Mouse (Mus musculus) embryonic facial prominence, embryonic 15.5 days (tissue): ENCODE measurements at regions not wholly inside any gene's neighbourhood (a gene's known extent, or its start where the extent isn't known, plus 50 kb on each side); places are given as distances from the start of the nearest gene placed in this dataset.

Source experiments
- ATAC-seq: fragments of 200-750 bp; cut with Nextera tagmentation; 2 replicates; pipeline ENCODE4 v1.8.0; 2017; ENCODE audit warnings: low read depth, moderate TSS enrichment; ENCODE audit not compliant: insufficient number of reproducible peaks, low FRiP score, low TSS enrichment
- H3K27ac ChIP-seq: fragments of 300-500 bp; sonication (generic); replicated peaks from 2 replicates; pipeline ENCODE4 v1.5.1; 2015; ENCODE audit warnings: mild to moderate bottlenecking, inconsistent platforms
- H3K27me3 ChIP-seq: fragments of 300-500 bp; sonication (generic); 2 replicates; pipeline ENCODE4 v1.6.1; 2015; ENCODE audit warnings: inconsistent platforms
- H3K36me3 ChIP-seq: fragments of 300-500 bp; sonication (generic); 2 replicates; pipeline ENCODE4 v1.6.1; 2015; ENCODE audit warnings: mild to moderate bottlenecking, inconsistent platforms
- H3K4me1 ChIP-seq: fragments of 300-500 bp; sonication (generic); 2 replicates; pipeline ENCODE4 v1.6.1; 2015; ENCODE audit warnings: inconsistent platforms
- H3K4me2 ChIP-seq: fragments of 300-500 bp; sonication (generic); replicated peaks from 2 replicates; pipeline ENCODE4 v1.6.1; 2015; ENCODE audit warnings: mild to moderate bottlenecking, inconsistent platforms
- H3K4me3 ChIP-seq: fragments of 300-500 bp; sonication (generic); replicated peaks from 2 replicates; pipeline ENCODE4 v1.5.1; 2015; ENCODE audit warnings: mild to moderate bottlenecking, inconsistent platforms
- H3K9ac ChIP-seq: fragments of 300-500 bp; sonication (generic); 2 replicates; pipeline ENCODE4 v1.6.1; 2015; ENCODE audit warnings: inconsistent platforms
- H3K9me3 ChIP-seq: fragments of 300-500 bp; sonication (generic); replicated peaks from 2 replicates; pipeline ENCODE4 v1.6.1; 2016; ENCODE audit warnings: inconsistent platforms
- WGBS: fragments of 180-500 bp; shearing (Covaris S2); methylation state at CpG from one replicate; pipeline ENCODE4 v1.1.7; 2015; 5-methylcytosine and 5-hydroxymethylcytosine counted together

DNA sequence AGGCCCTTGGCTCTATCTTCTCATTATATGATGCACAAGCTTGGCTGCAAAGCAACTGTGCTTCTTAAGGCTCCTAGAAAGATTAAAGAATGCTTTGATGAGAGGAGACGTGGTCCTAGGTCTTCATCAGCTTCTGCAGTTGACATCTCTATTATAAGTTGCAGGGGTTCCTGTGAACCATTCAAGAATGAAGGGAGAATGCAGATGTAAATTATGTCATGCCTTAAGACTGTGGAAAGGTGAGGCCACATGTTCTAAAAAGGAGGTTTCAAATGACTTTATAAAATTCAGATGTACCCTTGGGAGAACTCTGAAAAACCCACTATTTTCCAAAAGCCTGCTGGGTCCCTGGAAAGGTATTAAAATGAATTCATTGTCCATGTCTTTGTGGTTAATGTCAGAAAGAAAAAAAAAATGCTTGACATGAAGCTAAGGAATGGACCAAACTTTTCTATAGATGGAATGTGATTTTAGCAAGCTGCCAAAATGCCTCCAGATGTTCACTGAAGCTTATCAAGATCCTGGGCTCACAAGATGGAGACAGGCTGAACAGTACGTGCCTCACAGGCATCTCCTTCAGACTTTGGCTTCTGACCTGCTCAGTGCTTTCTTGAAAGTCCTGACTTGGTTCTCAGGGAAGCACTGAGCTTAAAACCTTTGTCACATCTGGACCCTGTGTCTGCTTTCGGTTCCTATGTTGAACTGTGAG lies 483.8 kb upstream of the Kazn start:
- ATAC-seq: no peak
- Histone ChIP-seq H3K27me3 (no peaks in the 10 kb centered on the region), H3K27ac (no peak overlapping the region), H3K4me3 (no peak overlapping the region), H3K4me2 (no peak overlapping the region), H3K9ac (no peak overlapping the region), H3K4me1 (no peaks in the 10 kb centered on the region), H3K9me3 (no peaks in the 10 kb centered on the region), H3K36me3 (no peaks in the 10 kb centered on the region)
- WGBS: 38% methylated on average over 3 of the region's 3 CpGs

DNA sequence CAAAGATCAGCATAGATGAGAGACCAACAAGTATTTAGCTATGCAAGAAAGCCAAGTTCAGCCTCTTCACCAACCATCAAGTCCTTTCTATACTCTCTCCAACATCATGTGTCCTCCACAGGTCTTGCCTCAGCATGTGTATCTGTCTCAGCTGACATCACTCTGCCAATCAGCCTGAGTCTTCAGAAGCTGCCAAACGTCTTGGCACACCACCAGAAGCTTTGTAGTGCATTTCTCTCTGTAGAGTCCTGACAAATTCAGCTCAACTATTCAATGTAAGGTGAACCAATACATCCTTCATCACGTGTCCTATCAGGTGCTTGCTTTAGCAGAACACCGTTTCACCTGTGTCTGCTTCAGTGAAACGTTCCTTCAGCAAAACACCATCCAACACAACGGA lies 462.4 kb upstream of the Kazn start:
- Histone ChIP-seq H3K4me1 (no peaks in the 10 kb centered on the region), H3K9me3 (no peaks in the 10 kb centered on the region), H3K36me3 (no peaks in the 10 kb centered on the region), H3K4me2 (no peak overlapping the region), H3K9ac (no peak overlapping the region), H3K27me3 (no peaks in the 10 kb centered on the region), H3K27ac (no peak overlapping the region), H3K4me3 (no peak overlapping the region)
- WGBS: 81% methylated on average over 5 of the region's 5 CpGs
- ATAC-seq: no peak

DNA sequence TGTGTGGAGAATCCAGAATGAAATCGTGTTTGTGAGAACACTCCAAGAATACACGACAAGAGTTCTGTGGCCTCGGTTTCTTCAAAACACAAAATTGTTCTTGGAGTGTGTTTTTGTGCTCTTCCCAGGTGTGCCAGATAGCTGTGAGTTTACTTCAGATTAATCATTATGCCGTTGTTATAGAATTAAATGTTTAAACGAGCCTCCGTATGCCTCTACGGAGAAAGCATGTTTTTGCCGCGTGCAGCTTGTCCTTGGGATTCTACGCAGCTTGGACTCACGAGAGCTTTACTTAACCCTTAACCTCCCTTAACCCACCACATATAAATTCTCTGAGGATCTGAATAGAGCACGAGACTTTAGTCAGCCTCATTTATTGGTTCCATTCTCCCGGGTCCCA lies 455.7 kb upstream of the Kazn start:
- Histone ChIP-seq H3K4me2 (no peak overlapping the region), H3K36me3 (no peaks in the 10 kb centered on the region), H3K9me3 (no peaks in the 10 kb centered on the region), H3K27me3 (no peaks in the 10 kb centered on the region), H3K4me3 (no peak overlapping the region), H3K4me1 (no peaks in the 10 kb centered on the region), H3K27ac (no peak overlapping the region), H3K9ac (no peak overlapping the region)
- WGBS: 51% methylated on average over 13 of the region's 13 CpGs
- ATAC-seq: no peak

DNA sequence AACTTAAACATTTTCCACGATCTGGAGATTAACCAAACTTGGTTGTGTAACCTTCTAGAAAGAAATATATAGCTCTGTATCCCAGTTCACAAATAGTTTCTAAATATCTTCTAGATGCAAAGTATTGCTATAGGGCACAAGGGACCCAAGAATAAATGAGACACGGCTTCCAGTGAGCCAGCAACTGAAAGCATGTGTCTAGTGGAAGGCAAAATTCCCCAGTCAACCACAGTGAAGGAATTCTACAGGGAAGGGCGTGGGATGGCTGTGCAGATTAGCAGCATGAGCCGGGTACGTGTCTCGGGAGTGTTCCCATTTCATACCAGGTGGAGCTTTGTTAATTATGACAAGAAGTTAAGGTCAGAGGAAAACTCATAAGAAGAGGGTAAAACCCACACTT lies 449.0 kb upstream of the Kazn start:
- H3K4me1 ChIP-seq: no peaks in the 10 kb centered on the region
- H3K9ac ChIP-seq: no peak overlapping the region
- H3K4me2 ChIP-seq: no peak overlapping the region
- H3K27me3 ChIP-seq: no peaks in the 10 kb centered on the region
- no peak overlapping the region for H3K27ac ChIP-seq
- no peaks in the 10 kb centered on the region for H3K36me3 ChIP-seq
- 65% methylated on average over 6 of the region's 6 CpGs for WGBS
- no peaks in the 10 kb centered on the region for H3K9me3 ChIP-seq
- no peak for ATAC-seq
- H3K4me3 ChIP-seq: no peak overlapping the region

DNA sequence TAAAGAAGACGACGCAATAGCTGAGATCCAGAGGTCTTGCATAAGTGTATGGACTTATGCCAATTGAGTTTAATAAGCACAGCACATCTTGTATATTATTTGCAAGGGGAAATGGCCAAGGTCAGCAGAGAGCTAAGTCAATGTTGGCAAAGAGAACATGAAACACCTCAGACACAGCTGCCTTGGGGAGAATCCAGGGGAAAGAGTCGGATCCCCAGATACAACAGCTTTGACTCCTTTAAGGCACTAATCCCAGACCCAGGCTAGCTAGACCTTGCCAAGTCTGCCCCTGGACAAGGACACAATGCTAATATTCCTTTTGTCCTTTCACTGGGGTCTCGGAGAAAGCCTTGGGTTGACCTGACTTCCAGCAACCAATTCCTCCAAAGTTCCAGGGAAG lies 438.2 kb upstream of the Kazn start:
- Histone ChIP-seq H3K9ac (no peak overlapping the region), H3K4me2 (no peak overlapping the region), H3K9me3 (no peaks in the 10 kb centered on the region), H3K4me3 (no peak overlapping the region), H3K27me3 (no peaks in the 10 kb centered on the region; the same call in 1 of the 2 replicates), H3K36me3 (no peaks in the 10 kb centered on the region), H3K4me1 (peaks cover 14% of the 10 kb centered on the region), H3K27ac (no peak overlapping the region)
- whole genome bisulfite sequencing: 81% methylated on average over 4 of the region's 4 CpGs
- no peak for ATAC-seq

DNA sequence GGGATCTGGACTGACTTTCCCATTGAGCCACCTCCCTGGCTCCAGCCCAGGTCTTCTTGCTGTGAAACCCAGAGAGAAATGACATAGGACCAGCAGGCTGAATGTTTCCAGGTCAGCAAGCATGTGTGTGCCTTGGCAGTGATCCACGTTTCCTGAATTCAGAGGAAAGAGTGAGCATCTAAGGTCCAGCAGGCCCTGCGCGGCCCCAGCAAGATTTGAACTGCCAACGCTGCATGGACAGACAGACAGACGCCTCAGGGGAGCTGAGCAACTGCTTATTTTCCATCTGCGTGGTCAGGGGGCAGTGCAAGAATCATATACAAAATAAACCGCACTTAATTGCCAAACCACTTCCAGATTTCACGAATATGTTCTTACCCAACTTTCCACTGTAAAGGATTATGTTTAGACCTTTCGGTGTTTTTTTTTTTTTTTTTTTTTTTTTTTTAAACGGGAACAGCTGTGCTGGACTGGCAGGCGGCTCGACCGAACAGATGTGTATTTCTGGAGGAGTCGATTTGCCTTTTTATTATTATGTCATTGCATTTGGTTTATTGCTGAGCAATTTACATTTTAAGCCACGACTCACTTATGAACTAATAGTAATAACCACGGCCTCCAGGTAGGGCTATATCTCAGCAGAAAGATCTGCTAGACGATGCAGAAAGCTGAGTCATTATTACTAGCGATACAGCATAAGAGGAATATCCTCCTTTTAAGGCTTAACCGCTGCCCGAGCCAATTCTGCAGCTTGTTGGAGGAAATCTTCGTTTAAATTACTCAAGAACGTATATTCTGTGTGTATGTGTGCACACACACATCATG lies 435.7 kb upstream of the Kazn start:
- WGBS: 29% methylated on average over 22 of the region's 22 CpGs
- ATAC-seq: peak; percentile 76
- Histone ChIP-seq H3K4me1 (peaks cover 14% of the 10 kb centered on the region), H3K9me3 (no peaks in the 10 kb centered on the region), H3K4me3 (no peak overlapping the region), H3K9ac (no peak overlapping the region), H3K4me2 (no peak overlapping the region), H3K27me3 (no peaks in the 10 kb centered on the region; the same call in 1 of the 2 replicates), H3K36me3 (no peaks in the 10 kb centered on the region), H3K27ac (peak overlapping the region; percentile 68)

DNA sequence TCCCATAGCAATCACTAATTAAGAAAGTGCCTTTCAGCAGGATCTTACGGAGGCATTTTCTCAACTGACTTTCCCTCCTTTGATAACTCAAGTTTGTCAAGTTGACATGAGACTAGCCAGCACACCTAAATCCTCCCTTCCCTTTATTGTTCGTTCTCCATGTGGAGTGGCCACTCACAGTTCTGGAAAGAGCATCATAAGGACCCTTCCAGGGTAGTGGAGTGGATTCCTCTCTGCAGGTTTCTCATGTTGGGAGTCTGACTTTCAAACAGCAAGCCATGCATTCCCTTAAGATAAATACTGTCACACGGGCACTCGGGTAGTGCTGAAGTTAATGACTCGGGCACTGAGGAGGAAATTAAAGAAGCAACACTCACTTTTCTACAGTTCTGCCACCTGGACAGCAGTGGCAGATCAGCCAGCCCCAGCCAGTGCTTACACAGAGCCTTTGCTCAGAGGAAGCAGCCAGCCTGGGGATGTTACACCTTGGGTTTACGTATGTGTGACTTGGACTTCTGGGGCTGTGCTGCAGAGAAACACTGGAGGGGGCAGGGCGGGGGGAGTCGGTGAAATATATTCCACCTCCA lies 432.8 kb upstream of the Kazn start:
- Histone ChIP-seq H3K27ac (no peak overlapping the region), H3K36me3 (no peaks in the 10 kb centered on the region), H3K9ac (no peak overlapping the region), H3K9me3 (no peaks in the 10 kb centered on the region), H3K27me3 (no peaks in the 10 kb centered on the region; the same call in 1 of the 2 replicates), H3K4me1 (peaks cover 14% of the 10 kb centered on the region), H3K4me3 (no peak overlapping the region), H3K4me2 (no peak overlapping the region)
- 61% methylated on average over 8 of the region's 8 CpGs for WGBS
- no peak for ATAC-seq

DNA sequence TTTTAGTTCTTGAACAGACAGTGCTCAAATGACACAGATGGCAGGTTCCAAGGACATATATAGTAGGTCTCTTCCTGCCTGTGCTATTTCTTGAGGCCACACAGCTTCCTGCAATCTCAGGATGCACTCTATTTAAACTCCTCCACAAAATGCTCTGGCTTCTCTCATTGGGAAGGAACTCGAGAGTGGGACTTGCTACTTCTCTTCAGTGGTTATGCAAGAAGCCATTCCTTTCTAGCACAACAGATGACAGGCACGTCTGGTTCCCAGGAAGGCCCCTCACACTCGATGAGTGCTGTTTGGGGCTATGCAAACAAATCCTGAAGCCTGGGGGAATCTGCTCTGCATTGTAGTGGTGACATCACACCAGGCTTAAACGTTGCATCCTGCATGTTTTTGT lies 425.6 kb upstream of the Kazn start:
- H3K36me3 ChIP-seq: no peaks in the 10 kb centered on the region

DNA sequence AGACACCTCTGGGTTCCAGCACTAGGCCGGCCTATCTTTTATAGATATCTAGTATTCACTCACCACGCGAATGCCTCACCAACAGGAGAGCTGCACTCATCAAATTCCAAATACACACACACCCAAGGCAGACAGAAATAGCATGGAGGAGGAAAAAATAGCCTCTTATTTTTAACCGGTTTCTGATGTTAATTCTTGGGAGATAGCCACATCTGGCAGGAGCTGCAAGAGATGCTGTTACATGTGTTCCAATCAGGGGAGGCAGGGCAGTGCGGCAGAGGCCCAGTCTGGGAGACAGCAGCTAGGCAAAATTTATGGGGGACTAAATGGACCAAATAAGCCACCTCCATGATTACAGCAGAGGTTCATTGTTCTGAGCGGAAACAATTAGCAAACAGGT lies 419.0 kb upstream of the Kazn start:
- H3K9me3 ChIP-seq: no peaks in the 10 kb centered on the region; the same call in 1 of the 2 replicates
- ATAC-seq: no peak
- H3K27ac ChIP-seq: no peak overlapping the region
- H3K36me3 ChIP-seq: no peaks in the 10 kb centered on the region
- no peaks in the 10 kb centered on the region for H3K4me1 ChIP-seq
- no peak overlapping the region for H3K4me2 ChIP-seq
- WGBS: 69% methylated on average over 6 of the region's 6 CpGs
- no peak overlapping the region for H3K9ac ChIP-seq
- no peaks in the 10 kb centered on the region for H3K27me3 ChIP-seq
- no peak overlapping the region for H3K4me3 ChIP-seq

More for the DNA sequence above, 425.6 kb upstream of the Kazn start:
- Histone ChIP-seq H3K27ac (no peak overlapping the region), H3K4me2 (no peak overlapping the region), H3K27me3 (no peaks in the 10 kb centered on the region), H3K9ac (no peak overlapping the region), H3K4me3 (no peak overlapping the region), H3K9me3 (no peaks in the 10 kb centered on the region), H3K4me1 (no peaks in the 10 kb centered on the region)
- no peak for ATAC-seq
- 39% methylated on average over 4 of the region's 4 CpGs for WGBS

DNA sequence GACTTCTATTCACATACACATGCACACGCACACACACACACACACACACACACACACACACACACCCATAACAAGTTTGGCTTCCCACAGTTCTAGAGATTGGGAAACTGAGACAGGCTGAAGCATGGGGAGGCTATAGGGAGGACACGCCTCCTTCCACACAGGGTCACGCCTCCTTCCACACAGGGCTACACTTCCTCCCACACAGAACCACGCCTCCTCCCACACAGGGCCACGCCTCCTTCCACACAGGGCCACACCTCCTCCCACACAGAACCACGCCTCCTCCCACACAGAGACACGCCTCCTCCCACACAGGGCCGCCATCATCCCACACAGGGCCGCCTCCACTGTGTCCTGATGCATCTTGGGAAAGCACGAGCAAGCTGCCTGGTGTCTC lies 401.9 kb upstream of the Kazn start:
- no peak overlapping the region for H3K4me3 ChIP-seq
- H3K27ac ChIP-seq: no peak overlapping the region
- no peak for ATAC-seq
- no peak overlapping the region for H3K9ac ChIP-seq
- H3K4me2 ChIP-seq: no peak overlapping the region
- H3K4me1 ChIP-seq: peaks cover 9% of the 10 kb centered on the region
- H3K27me3 ChIP-seq: no peaks in the 10 kb centered on the region
- no peaks in the 10 kb centered on the region for H3K36me3 ChIP-seq
- H3K9me3 ChIP-seq: no peaks in the 10 kb centered on the region
- 91% methylated on average over 10 of the region's 10 CpGs for WGBS

DNA sequence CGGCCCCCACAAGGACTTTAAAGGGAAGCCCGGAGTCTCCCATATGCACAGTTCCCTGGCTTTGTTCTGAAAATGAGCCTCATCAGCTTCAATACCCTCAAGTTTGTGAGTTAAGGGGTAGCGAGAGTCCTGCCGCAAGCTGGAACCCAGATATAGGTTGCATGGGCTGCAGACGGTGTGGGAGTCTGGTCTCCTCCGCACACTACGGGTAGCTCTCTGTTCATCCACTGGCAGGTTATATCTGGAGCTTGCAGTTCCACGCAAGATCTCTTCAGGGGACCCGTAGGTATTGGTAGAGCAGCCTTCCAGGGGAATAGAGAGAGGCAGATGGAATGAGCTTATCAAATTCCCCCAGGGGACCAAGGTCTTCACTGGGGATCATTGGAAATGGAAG lies 400.1 kb upstream of the Kazn start:
- 62% methylated on average over 9 of the region's 9 CpGs for WGBS
- Histone ChIP-seq H3K27ac (no peak overlapping the region), H3K9ac (no peak overlapping the region)

More for the DNA sequence above, 400.1 kb upstream of the Kazn start:
- H3K27me3 ChIP-seq: no peaks in the 10 kb centered on the region
- H3K4me2 ChIP-seq: no peak overlapping the region
- no peak for ATAC-seq
- peaks cover 14% of the 10 kb centered on the region for H3K4me1 ChIP-seq
- no peaks in the 10 kb centered on the region for H3K36me3 ChIP-seq
- H3K4me3 ChIP-seq: no peak overlapping the region
- no peaks in the 10 kb centered on the region for H3K9me3 ChIP-seq
